Mouse (Mus musculus): Measurements from ENCODE around the gene Calm4.
"Not testable (repeated sequence)": the region's sequence is repeated elsewhere in the genome, so short reads cannot be mapped to it uniquely, and the experiment has no call there.

The Calm4 gene

GRCm38 (mm10) chr13:3837312-3837807 is at the start of gene Calm4:
Calm4 (plus strand) TSS chr13:3837757.
- not testable (repeated sequence) for DNase-seq (ENCODE audit: low spot score)

GRCm38 (mm10) chr13:3788588-3788987 is 49.0 kb upstream of the Calm4 start:
- DNase-seq (ENCODE audit: low spot score), result no peak

- DNase-seq (ENCODE audit: low spot score), result no peak
These were observed 48.0 kb upstream of the Calm4 start for GRCm38 (mm10) chr13:3789531-3789930.

GRCm38 (mm10) chr13:3796649-3797048 is 40.9 kb upstream of the Calm4 start:
- no peak for DNase-seq (ENCODE audit: low spot score)

GRCm38 (mm10) chr13:3798751-3799150 is 38.8 kb upstream of the Calm4 start:
- no peak for DNase-seq (ENCODE audit: low spot score)

DNA sequence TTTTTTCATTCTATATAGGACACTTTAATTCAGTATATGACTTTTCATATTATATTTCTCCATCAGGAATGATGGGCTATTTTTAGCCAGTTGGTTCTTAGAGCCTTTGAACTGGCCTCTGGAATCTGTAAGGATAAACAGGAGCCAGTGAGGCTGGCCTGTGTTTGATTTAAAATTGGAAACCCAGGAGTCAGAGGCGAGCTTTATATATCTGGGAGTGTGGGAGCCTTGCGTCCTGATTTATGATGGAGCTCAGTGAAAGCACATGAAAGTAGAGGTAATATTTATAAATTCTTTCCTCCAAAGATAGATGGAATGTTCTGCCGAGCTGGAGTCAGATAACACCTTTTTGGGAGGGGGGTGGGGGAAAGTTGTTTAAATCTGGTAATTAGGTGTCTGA is 38.2 kb upstream of the Calm4 start:
- DNase-seq (ENCODE audit: low spot score), result no peak

- no peak for DNase-seq (ENCODE audit: low spot score)
These were observed 33.4 kb upstream of the Calm4 start, which contains the start of gene Calml3 for GRCm38 (mm10) chr13:3804186-3804585. Calml3 (minus strand) TSS chr13:3804316.

- no peak for DNase-seq (ENCODE audit: low spot score)
These were observed 32.4 kb upstream of the Calm4 start for GRCm38 (mm10) chr13:3805132-3805531.

DNA sequence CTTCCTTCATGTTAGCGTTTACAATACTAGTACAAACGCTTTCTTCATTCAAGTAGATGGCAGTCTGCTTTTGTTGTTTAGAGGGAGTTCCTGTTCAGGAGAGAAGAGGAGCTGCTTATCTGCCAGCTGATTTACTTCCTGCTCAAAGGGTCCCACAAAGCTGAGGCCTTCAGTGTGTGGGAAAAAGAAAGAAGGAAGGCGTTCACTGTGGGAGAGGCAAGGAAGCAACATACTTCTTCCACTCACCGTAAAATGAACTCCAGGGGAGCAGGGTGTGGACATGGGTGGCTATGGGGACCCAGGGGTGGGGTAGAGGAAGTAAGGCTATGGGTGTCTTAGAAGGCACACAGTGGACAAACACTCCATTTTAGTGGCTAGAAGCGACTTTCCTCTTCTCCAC is 31.9 kb upstream of the Calm4 start:
- DNase-seq (ENCODE audit: low spot score), result no peak

- DNase-seq (ENCODE audit: low spot score), result no peak
These were observed 30.3 kb upstream of the Calm4 start for GRCm38 (mm10) chr13:3807131-3807827.

- DNase-seq (ENCODE audit: low spot score), result no peak
These were observed 19.4 kb upstream of the Calm4 start for GRCm38 (mm10) chr13:3818012-3818739.

GRCm38 (mm10) chr13:3818740-3819076 is 18.8 kb upstream of the Calm4 start:
- DNase-seq (ENCODE audit: low spot score), result no peak

- no peak for DNase-seq (ENCODE audit: low spot score)
These were observed 15.5 kb upstream of the Calm4 start for GRCm38 (mm10) chr13:3822105-3822504.

DNA sequence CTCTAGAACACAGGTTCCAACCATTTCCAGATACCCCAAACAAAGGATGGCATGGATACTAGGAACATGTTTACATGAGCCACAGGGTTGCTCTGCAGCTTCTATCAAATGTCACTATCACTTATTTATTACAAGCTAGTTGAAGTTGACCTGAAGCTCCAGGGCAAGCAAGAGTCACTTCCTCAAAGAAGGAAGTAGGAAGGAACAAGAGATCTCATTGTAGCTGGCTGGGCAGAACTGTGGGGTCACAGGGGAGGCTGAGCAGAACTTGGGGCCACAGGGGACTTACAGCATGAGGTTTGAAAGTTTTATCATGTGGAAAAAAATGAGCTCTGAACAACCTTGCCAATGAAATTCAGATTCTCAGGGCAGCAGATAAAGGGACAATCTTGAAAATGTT is 11.8 kb upstream of the Calm4 start:
- DNase-seq (ENCODE audit: low spot score), result no peak

- no peak for DNase-seq (ENCODE audit: low spot score)
These were observed 6.0 kb upstream of the Calm4 start for GRCm38 (mm10) chr13:3831546-3831945.

GRCm38 (mm10) chr13:3831994-3832393 is 5.6 kb upstream of the Calm4 start:
- DNase-seq (ENCODE audit: low spot score), result no peak

- no peak for DNase-seq (ENCODE audit: low spot score)
These were observed 5.1 kb upstream of the Calm4 start for GRCm38 (mm10) chr13:3832450-3832849.

GRCm38 (mm10) chr13:3833644-3834043 is 3.9 kb upstream of the Calm4 start:
- DNase-seq (ENCODE audit: low spot score), result not testable (repeated sequence)

DNA sequence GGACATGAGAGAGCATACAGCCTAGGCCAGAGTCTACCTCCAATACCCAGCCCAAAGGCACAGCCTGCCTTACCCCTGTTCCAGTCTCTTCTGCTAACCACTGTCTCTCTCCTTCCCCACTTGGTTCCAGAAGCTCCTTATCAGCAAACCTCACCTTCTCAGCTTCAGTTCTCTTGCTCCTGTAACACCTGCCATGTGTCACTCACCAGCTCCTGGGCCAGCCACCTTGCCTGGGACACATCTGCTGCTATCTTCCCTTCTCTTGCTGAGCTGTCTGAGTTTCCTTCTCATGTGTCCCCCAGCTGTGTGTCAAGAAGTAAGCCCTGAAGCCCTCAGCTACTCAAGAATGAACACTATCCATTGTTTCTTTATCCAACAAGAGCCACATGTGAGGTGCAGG is 3.1 kb downstream of the Calm4 start:
- DNase-seq (ENCODE audit: low spot score), result not testable (repeated sequence)

DNA sequence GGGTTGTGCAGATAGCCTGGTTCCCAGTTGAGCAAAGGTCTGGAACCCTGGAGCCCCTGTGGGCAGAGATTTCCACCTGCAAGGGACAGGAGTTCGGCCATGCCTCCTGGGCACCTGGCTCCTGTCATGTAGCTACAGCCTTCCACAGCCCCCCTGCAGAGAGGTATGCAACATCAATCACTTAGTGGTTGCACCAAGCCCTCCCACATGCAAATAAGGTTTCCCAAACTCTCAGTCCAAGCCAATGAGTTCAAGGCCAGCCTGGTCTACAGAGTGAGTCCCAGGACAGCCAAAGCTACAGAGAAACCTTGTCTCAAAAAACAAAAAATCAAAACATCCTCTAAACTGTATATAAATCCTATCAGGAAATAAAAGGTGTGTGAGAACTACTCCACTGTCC is 12.8 kb downstream of the Calm4 start:
- no peak for DNase-seq (ENCODE audit: low spot score)

DNA sequence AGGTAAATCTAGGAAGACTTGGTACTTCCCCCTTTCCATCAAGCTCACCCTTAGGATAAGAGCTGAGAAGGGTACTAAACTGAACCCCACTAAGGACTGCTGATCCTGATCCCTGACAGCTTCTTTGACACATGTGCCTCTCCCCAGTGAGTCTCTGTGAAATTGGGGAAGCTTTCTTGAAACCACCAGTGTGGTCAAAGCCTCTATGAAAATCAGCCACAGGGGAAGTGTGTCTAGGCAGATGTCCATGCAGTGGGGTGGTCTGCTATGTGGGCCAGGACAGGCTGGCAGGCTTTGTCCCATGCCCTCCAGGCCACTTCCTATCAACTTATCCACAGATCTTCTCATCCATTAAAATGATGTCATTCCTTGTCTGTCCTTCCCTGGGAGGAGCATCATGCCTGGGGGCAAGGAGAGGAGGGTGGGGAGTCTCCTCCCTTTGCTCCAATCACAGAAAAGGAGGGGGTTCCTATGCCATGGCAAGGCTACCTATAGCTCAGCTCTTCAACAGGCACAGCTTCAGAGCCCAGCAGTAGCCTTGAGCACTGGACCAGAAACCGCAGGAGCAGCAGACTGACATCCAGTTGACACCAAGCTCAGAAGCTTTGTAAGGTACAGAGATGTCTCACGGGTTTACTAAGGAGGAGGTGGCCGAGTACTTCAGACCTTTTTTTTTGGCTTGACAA is 16.2 kb downstream of the Calm4 start, which contains the start of gene Calm5:
Gene Calm5 (plus strand): TSS at position 526 of the 686 bp plus-strand sequence.
- DNase-seq (ENCODE audit: low spot score), result not testable (repeated sequence)

- DNase-seq (ENCODE audit: low spot score), result no peak
These were observed 17.3 kb downstream of the Calm4 start for GRCm38 (mm10) chr13:3854856-3855255.

DNA sequence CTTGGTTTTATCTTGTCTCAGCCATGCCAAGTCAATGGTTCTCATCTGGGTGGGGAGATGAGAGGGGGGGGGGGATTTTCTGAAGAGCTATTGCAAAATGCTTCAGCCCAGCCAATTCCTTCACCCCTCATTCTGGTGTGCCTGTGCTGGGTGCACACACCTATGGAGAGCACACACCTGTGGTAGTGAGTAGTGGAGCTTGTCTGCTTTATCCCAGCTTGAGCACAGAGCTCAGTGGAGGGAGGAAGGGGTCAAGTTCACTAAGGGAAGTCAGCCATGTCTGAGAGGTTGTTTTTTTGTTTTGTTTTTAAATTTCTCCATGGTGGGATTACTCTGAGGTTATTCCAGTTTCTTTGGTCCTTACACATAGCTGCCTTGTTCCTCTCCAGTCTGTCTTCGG is 18.7 kb downstream of the Calm4 start:
- DNase-seq (ENCODE audit: low spot score), result no peak

Measured in ovary, postnatal 14 days (tissue).